Mouse (Mus musculus): Measurements from ENCODE around the gene Ap1s1. TPM values are rescaled to one million over a fixed set of nuclear protein-coding genes. Genes with fewer than 3 reads are reported as not detected.

Gene Ap1s1
- polyA plus RNA-seq, 1 experiment from 2014 or later = 303 TPM

DNA sequence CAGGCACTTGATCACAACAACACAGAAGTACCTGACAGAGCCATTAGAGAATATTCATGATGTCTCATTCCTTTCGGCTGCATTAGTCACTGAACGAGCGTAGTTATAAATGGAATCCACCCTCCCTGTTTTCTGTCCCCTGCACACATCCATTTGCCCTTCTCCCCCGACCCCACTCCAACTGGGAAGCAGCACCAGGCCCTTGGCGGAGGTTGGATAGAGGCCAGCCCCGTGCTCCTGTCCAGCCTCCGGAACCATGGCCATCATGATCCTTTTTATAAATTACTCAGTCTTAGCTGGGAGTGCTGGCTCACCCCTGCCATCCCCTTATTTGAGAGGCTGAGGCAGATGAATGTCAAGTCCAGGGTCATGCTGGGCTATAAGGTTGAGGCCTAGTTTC is 8.4 kb upstream of the Ap1s1 start:
- H3K27ac ChIP-seq (ENCODE audit: low read length) = no peak overlapping the region
- no peaks in the 10 kb centered on the region for H3K4me1 ChIP-seq (ENCODE audit: control insufficient read depth, insufficient read depth, low read length)
- ATAC-seq = no peak
- H3K4me2 ChIP-seq (ENCODE audit: low read length) = no peak overlapping the region
- no peak overlapping the region for H3K9ac ChIP-seq (ENCODE audit: low read depth, low read length)
- 89% methylated on average over 7 of the region's 7 CpGs for WGBS
- H3K36me3 ChIP-seq (ENCODE audit: control insufficient read depth, insufficient read depth, low read length) = no peaks in the 10 kb centered on the region
- H3K9me3 ChIP-seq (replicated peaks; ENCODE audit: control insufficient read depth, low read length, poor library complexity, severe bottlenecking) = no peaks in the 10 kb centered on the region
- H3K27me3 ChIP-seq (ENCODE audit: control insufficient read depth, insufficient read depth, low read depth, low read length) = no peaks in the 10 kb centered on the region
- H3K4me3 ChIP-seq (ENCODE audit: low read depth, low read length) = no peak overlapping the region

DNA sequence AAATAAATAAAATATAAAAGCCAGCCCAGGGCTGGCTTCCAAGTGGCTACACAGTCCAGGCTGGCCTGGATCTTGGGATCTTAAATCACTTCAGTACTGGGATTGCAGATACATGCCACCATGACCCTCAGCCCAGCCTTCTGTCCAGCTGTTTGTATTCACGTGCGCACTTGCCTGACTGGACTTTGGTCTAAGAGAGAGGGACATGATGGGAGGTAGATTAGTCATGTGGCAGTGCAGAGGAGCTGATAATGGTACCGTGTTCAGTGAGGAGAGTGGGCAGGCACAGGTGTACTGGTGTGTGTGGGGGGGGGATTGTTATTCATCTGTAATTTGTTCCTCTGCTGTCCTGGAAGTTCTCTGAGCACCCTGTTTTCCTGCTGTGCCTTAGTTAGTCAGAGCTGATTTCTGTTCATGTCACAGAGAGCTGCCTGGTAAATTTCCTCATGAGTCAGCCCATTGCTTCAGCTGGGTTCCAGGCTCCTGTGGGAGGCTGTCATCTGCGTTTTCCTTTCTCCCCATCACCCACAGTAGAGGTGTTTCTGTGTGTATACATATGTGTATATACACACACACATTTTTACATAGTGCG is 6.1 kb upstream of the Ap1s1 start:
- WGBS = 89% methylated on average over 5 of the region's 5 CpGs
- no peak overlapping the region for H3K4me3 ChIP-seq (ENCODE audit: low read depth, low read length)
- H3K4me1 ChIP-seq (ENCODE audit: control insufficient read depth, insufficient read depth, low read length) = 0 out of 2 replicates have a peak, but pooled peaks cover under 1% of the 10 kb centered on the region
- H3K9me3 ChIP-seq (replicated peaks; ENCODE audit: control insufficient read depth, low read length, poor library complexity, severe bottlenecking) = no peaks in the 10 kb centered on the region
- H3K36me3 ChIP-seq (ENCODE audit: control insufficient read depth, insufficient read depth, low read length) = no peaks in the 10 kb centered on the region
- H3K27me3 ChIP-seq (ENCODE audit: control insufficient read depth, insufficient read depth, low read depth, low read length) = no peaks in the 10 kb centered on the region
- H3K27ac ChIP-seq (ENCODE audit: low read length) = no peak overlapping the region
- no peak overlapping the region for H3K9ac ChIP-seq (ENCODE audit: low read depth, low read length)
- no peak overlapping the region for H3K4me2 ChIP-seq (ENCODE audit: low read length)
- no peak for ATAC-seq

DNA sequence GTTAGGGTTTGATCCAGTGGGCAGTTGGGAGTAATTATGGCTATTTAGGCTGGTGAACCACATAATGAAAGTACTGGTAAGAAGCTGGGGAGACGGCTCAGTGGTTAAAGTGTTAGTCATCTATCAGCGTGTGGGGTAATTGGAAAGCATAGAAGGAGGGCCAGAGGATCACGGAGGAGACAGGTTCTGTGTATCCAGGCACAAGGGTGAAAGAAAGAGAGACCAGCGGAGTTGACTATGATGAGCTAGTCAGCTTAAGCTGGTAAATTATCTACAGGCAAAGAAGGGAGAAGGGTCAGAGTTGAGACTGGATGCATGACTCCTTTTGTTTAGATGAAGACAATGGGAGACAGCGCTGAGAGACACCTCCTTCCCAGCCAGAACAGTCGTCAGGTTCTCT is 5.2 kb upstream of the Ap1s1 start:
- Histone ChIP-seq H3K4me2 (ENCODE audit: low read length) (no peak overlapping the region), H3K27me3 (ENCODE audit: control insufficient read depth, insufficient read depth, low read depth, low read length) (no peaks in the 10 kb centered on the region), H3K4me3 (ENCODE audit: low read depth, low read length) (no peak overlapping the region), H3K27ac (ENCODE audit: low read length) (no peak overlapping the region), H3K36me3 (ENCODE audit: control insufficient read depth, insufficient read depth, low read length) (no peaks in the 10 kb centered on the region), H3K9me3 (replicated peaks; ENCODE audit: control insufficient read depth, low read length, poor library complexity, severe bottlenecking) (no peaks in the 10 kb centered on the region), H3K9ac (ENCODE audit: low read depth, low read length) (no peak overlapping the region), H3K4me1 (ENCODE audit: control insufficient read depth, insufficient read depth, low read length) (peaks cover 8% of the 10 kb centered on the region)
- no peak for ATAC-seq
- 61% methylated on average over 6 of the region's 6 CpGs for WGBS

DNA sequence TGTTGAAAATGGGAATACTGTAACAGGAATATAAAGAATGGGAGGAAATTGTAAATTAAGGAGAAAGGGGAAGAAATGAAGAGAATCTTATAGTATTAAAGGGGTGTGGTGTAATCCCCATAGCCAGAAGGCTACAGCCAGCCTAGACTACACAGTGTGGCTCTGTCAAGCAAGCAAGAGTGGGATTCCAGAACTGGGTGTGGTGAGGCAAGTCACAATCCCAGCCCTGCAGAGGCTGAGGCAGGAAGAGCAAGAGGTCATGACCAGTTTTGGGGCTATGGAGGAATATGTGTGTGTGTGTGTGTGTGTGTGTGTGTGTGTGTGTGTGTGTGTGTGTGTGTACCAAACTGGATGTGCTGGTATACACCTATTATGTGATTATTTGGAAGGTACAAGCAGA is 1.1 kb upstream of the Ap1s1 start:
- H3K4me2 ChIP-seq (ENCODE audit: low read length) = no peak overlapping the region
- H3K27ac ChIP-seq (ENCODE audit: low read length) = peak overlapping the region; percentile 88
- no peak overlapping the region for H3K4me3 ChIP-seq (ENCODE audit: low read depth, low read length)
- peaks cover 15% of the 10 kb centered on the region for H3K4me1 ChIP-seq (ENCODE audit: control insufficient read depth, insufficient read depth, low read length)
- ATAC-seq = no peak
- no peaks in the 10 kb centered on the region for H3K27me3 ChIP-seq (ENCODE audit: control insufficient read depth, insufficient read depth, low read depth, low read length)
- H3K9me3 ChIP-seq (replicated peaks; ENCODE audit: control insufficient read depth, low read length, poor library complexity, severe bottlenecking) = no peaks in the 10 kb centered on the region
- no peak overlapping the region for H3K9ac ChIP-seq (ENCODE audit: low read depth, low read length)
- peaks cover 1% of the 10 kb centered on the region for H3K36me3 ChIP-seq (ENCODE audit: control insufficient read depth, insufficient read depth, low read length)

DNA sequence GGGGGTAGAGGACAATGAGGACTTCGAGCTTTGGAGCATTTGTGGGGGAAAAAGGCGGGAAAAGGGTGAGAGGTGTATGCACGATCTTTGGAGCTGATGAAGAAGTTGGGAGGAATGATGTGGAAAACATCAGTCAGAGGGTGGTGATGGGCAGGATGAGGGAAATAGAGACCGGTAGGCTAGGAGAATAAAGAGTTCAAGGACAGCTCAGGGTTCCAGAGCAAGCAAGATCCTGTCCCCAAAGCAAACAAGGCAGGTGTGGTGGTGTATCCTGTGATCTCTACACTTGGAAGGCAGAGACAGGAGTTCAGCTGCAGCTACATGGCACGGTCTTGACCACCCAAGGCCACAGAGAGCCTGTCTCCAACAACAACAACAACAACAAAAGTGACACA is 386 bp upstream of the Ap1s1 start:
- ATAC-seq = peak; percentile 51
- Histone ChIP-seq H3K9me3 (replicated peaks; ENCODE audit: control insufficient read depth, low read length, poor library complexity, severe bottlenecking) (no peaks in the 10 kb centered on the region), H3K9ac (ENCODE audit: low read depth, low read length) (no peak overlapping the region; the same call in 1 of the 2 replicates), H3K27me3 (ENCODE audit: control insufficient read depth, insufficient read depth, low read depth, low read length) (no peaks in the 10 kb centered on the region), H3K4me2 (ENCODE audit: low read length) (peak overlapping the region; percentile 82), H3K36me3 (ENCODE audit: control insufficient read depth, insufficient read depth, low read length) (peaks cover 7% of the 10 kb centered on the region), H3K4me1 (ENCODE audit: control insufficient read depth, insufficient read depth, low read length) (peaks cover 15% of the 10 kb centered on the region), H3K27ac (ENCODE audit: low read length) (peak overlapping the region; percentile 88), H3K4me3 (ENCODE audit: low read depth, low read length) (peak overlapping the region; percentile 59)
- 21% methylated on average over 5 of the region's 5 CpGs for WGBS

DNA sequence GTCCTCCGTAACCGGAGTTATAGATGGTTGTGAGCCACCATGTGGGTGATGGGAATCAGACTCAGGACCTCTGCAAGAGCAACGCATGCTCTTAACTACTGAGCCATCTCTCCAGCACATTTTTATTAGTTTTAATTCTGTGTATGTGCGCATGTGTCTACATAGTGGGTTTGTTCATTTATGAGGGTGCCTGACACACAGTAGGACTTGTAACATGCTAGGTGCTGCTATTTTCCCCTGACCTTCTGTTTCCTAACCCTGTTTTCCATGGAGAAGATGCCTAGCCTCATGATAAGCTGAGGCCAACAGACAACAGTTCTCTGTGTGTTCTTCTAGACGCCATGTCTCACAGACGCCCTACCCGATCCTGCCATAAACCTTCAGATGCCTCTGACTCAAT is 1.9 kb downstream of the Ap1s1 start:
- no peak for ATAC-seq
- no peaks in the 10 kb centered on the region for H3K27me3 ChIP-seq (ENCODE audit: control insufficient read depth, insufficient read depth, low read depth, low read length)
- H3K9me3 ChIP-seq (replicated peaks; ENCODE audit: control insufficient read depth, low read length, poor library complexity, severe bottlenecking) = no peaks in the 10 kb centered on the region
- no peak overlapping the region for H3K4me2 ChIP-seq (ENCODE audit: low read length)
- H3K27ac ChIP-seq (ENCODE audit: low read length) = no peak overlapping the region
- H3K36me3 ChIP-seq (ENCODE audit: control insufficient read depth, insufficient read depth, low read length) = peaks cover 10% of the 10 kb centered on the region
- no peak overlapping the region for H3K4me3 ChIP-seq (ENCODE audit: low read depth, low read length)
- WGBS = 97% methylated on average over 7 of the region's 7 CpGs
- H3K4me1 ChIP-seq (ENCODE audit: control insufficient read depth, insufficient read depth, low read length) = peaks cover 15% of the 10 kb centered on the region
- no peak overlapping the region for H3K9ac ChIP-seq (ENCODE audit: low read depth, low read length)

DNA sequence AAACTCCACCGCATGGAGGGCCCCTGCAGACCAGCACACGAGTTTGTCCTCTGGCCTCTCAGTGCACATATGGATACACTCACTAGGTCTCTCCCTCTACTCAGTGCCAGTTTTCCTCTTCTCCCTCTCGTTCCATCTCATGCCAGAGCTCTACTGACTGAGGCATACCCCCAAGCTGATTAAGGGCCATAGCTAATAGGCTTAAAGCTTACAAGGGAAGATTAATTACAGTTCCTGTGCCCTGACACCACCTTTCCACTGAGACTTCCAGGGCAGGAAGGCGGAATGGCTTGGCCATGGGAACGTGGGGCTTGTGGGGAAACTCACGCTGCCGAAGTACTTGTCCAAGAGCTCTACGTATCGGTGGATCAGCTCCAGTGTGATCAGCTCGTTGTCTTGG is 4.5 kb downstream of the Ap1s1 start:
- no peak for ATAC-seq
- peaks cover 10% of the 10 kb centered on the region for H3K4me1 ChIP-seq (ENCODE audit: control insufficient read depth, insufficient read depth, low read length)
- H3K9ac ChIP-seq (ENCODE audit: low read depth, low read length) = no peak overlapping the region
- no peak overlapping the region for H3K27ac ChIP-seq (ENCODE audit: low read length)
- H3K36me3 ChIP-seq (ENCODE audit: control insufficient read depth, insufficient read depth, low read length) = peaks cover 18% of the 10 kb centered on the region
- no peaks in the 10 kb centered on the region for H3K9me3 ChIP-seq (replicated peaks; ENCODE audit: control insufficient read depth, low read length, poor library complexity, severe bottlenecking)
- no peak overlapping the region for H3K4me3 ChIP-seq (ENCODE audit: low read depth, low read length)
- WGBS = 88% methylated on average over 10 of the region's 10 CpGs
- no peak overlapping the region for H3K4me2 ChIP-seq (ENCODE audit: low read length)
- no peaks in the 10 kb centered on the region for H3K27me3 ChIP-seq (ENCODE audit: control insufficient read depth, insufficient read depth, low read depth, low read length)

DNA sequence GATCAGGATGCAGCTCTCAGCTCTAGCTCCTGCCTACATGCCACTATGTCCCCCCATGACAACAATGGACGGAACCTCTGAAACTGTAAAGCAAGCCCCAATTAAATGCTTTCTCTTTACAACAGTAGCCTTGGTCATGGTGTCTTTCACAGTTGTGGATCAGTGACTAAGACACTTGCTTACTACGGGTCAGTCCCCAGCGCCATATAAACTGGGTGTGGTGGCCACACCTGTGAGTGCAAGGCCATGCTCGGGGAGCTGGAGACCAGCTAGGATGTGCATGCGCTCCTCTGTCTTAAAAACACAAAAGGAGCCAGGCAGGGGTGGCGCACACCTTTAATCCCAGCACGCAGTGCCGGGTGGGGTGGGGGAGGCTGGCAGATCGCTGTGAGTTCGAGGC is 6.5 kb downstream of the Ap1s1 start:
- whole genome bisulfite sequencing = 96% methylated on average over 10 of the region's 10 CpGs
- no peaks in the 10 kb centered on the region for H3K9me3 ChIP-seq (replicated peaks; ENCODE audit: control insufficient read depth, low read length, poor library complexity, severe bottlenecking)
- no peaks in the 10 kb centered on the region for H3K27me3 ChIP-seq (ENCODE audit: control insufficient read depth, insufficient read depth, low read depth, low read length)
- H3K9ac ChIP-seq (ENCODE audit: low read depth, low read length) = no peak overlapping the region
- no peak for ATAC-seq
- peaks cover 22% of the 10 kb centered on the region for H3K36me3 ChIP-seq (ENCODE audit: control insufficient read depth, insufficient read depth, low read length)
- H3K4me3 ChIP-seq (ENCODE audit: low read depth, low read length) = no peak overlapping the region
- H3K4me2 ChIP-seq (ENCODE audit: low read length) = no peak overlapping the region
- H3K27ac ChIP-seq (ENCODE audit: low read length) = no peak overlapping the region
- H3K4me1 ChIP-seq (ENCODE audit: control insufficient read depth, insufficient read depth, low read length) = no peaks in the 10 kb centered on the region

DNA sequence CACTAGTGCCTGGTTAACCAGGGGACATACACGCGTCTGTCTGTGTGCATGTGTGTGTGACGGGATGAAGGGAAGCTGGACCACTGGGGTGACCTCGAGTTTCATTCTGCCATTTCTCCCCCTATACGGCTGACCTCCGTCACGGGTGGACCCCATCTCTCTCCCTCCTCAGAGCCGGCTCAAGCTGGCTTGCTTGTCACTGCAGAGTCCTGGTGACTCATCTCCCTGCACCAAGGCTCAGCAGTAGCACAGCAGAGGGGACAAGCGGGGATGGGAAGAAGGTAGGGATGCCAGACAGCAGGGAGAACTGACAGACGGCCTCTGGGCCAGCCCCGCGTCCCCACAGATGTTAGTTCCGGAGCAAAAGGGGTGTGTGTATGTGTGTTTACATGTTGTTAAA is 9.7 kb downstream of the Ap1s1 start:
- H3K27ac ChIP-seq (ENCODE audit: low read length) = no peak overlapping the region
- H3K4me2 ChIP-seq (ENCODE audit: low read length) = no peak overlapping the region
- no peak overlapping the region for H3K9ac ChIP-seq (ENCODE audit: low read depth, low read length)
- peaks cover 14% of the 10 kb centered on the region; the same call in 1 of the 2 replicates for H3K36me3 ChIP-seq (ENCODE audit: control insufficient read depth, insufficient read depth, low read length)
- no peak for ATAC-seq
- H3K27me3 ChIP-seq (ENCODE audit: control insufficient read depth, insufficient read depth, low read depth, low read length) = no peaks in the 10 kb centered on the region
- 87% methylated on average over 13 of the region's 13 CpGs for WGBS
- no peak overlapping the region for H3K4me3 ChIP-seq (ENCODE audit: low read depth, low read length)
- H3K4me1 ChIP-seq (ENCODE audit: control insufficient read depth, insufficient read depth, low read length) = peaks cover 8% of the 10 kb centered on the region; the same call in 1 of the 2 replicates
- no peaks in the 10 kb centered on the region for H3K9me3 ChIP-seq (replicated peaks; ENCODE audit: control insufficient read depth, low read length, poor library complexity, severe bottlenecking)

All from midbrain, embryonic 16.5 days (tissue).